Mouse (Mus musculus) kidney, embryonic 15.5 days (tissue): ENCODE measurements at regions not wholly inside any gene's neighbourhood (a gene's known extent, or its start where the extent isn't known, plus 50 kb on each side); places are given as distances from the start of the nearest gene placed in this dataset.

Source experiments
- ATAC-seq: fragments of 200-750 bp; cut with Nextera tagmentation; replicated peaks from 2 replicates; pipeline ENCODE4 v1.8.0; 2017; ENCODE audit warnings: moderate TSS enrichment; ENCODE audit not compliant: low FRiP score
- H3K27ac ChIP-seq: fragments of 300-500 bp; sonication (generic); 2 replicates; pipeline ENCODE4 v1.5.1; 2015; ENCODE audit warnings: mild to moderate bottlenecking, inconsistent platforms
- H3K27me3 ChIP-seq: fragments of 300-500 bp; sonication (generic); 2 replicates; pipeline ENCODE4 v1.6.1; 2015; ENCODE audit warnings: inconsistent platforms
- H3K36me3 ChIP-seq: fragments of 300-500 bp; sonication (generic); 2 replicates; pipeline ENCODE4 v1.6.1; 2015; ENCODE audit warnings: inconsistent platforms
- H3K4me1 ChIP-seq: fragments of 300-500 bp; sonication (generic); 2 replicates; pipeline ENCODE4 v1.6.1; 2015; ENCODE audit warnings: inconsistent platforms
- H3K4me2 ChIP-seq: fragments of 300-500 bp; sonication (generic); 2 replicates; pipeline ENCODE4 v1.6.1; 2015; ENCODE audit warnings: moderate library complexity, mild to moderate bottlenecking, inconsistent platforms
- H3K4me3 ChIP-seq: fragments of 300-500 bp; sonication (generic); replicated peaks from 2 replicates; pipeline ENCODE4 v1.5.1; 2015; ENCODE audit warnings: mild to moderate bottlenecking, inconsistent platforms
- H3K9ac ChIP-seq: fragments of 300-500 bp; sonication (generic); 2 replicates; pipeline ENCODE4 v1.6.1; 2015; ENCODE audit warnings: mild to moderate bottlenecking, inconsistent platforms
- H3K9me3 ChIP-seq: fragments of 300-500 bp; sonication (generic); replicated peaks from 2 replicates; pipeline ENCODE4 v1.6.1; 2016; ENCODE audit warnings: inconsistent platforms
- WGBS: fragments of 180-500 bp; shearing (Covaris S2); methylation state at CpG from one replicate; pipeline ENCODE4 v1.1.7; 2015; ENCODE audit warnings: mixed read lengths; 5-methylcytosine and 5-hydroxymethylcytosine counted together

GRCm38 (mm10) chr9:25201671-25202070 lies 50.1 kb upstream of the Herpud2 start:
- WGBS, result 54% methylated on average over 6 of the region's 6 CpGs
- H3K27me3 ChIP-seq, result no peaks in the 10 kb centered on the region
- H3K9me3 ChIP-seq, result no peaks in the 10 kb centered on the region
- no peak overlapping the region for H3K9ac ChIP-seq
- no peak overlapping the region for H3K4me3 ChIP-seq
- H3K36me3 ChIP-seq, result no peaks in the 10 kb centered on the region
- H3K4me1 ChIP-seq, result peaks cover 4% of the 10 kb centered on the region; the same call in 1 of the 2 replicates
- no peak overlapping the region for H3K4me2 ChIP-seq
- peak overlapping the region; percentile 46; the same call in 1 of the 2 replicates for H3K27ac ChIP-seq
- ATAC-seq, result no peak
